Mouse (Mus musculus) kidney, postnatal 14 days (tissue): ENCODE results near the gene Pdlim7.

Source experiments
- DNase-seq: peaks from one replicate; pipeline ENCODE4 v3.0.0; 2022; ENCODE audit warnings: mixed read lengths

The Pdlim7 gene

DNA sequence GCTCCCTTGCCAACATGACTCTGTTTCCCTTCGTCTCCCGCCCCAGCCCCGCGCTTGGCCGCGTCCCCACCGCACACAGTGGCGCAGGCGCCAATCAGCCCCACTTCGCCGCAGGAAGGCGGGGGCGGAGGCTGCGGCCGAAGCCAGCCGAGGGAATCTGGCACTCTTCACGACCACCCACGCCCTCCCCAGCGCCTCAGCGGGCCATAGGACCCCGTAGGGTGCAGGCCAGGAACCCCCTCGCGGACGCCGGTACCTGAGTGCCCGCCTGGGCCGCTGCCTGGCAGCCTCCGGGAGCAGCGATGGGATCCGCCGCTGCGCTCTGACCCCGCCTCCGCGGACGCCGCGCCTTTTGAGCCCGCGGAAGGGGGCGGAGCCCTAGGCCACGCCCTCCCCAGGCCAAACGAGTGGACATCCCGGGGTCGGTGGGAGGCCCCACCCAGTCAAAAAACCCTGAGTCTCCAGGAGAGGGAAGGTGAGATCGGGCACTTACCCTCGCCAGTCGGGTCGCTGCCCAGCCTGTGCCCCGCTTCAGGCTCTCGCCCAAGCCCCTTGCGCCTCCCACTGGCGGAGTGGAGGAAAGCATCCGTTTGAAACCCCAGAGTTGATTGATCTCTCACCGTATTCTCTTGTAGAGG is at the start of gene Pdlim7:
TSS of gene Pdlim7 (minus strand) at position 566 of the 638 bp plus-strand sequence.
- peak; percentile 95 for DNase-seq

DNA sequence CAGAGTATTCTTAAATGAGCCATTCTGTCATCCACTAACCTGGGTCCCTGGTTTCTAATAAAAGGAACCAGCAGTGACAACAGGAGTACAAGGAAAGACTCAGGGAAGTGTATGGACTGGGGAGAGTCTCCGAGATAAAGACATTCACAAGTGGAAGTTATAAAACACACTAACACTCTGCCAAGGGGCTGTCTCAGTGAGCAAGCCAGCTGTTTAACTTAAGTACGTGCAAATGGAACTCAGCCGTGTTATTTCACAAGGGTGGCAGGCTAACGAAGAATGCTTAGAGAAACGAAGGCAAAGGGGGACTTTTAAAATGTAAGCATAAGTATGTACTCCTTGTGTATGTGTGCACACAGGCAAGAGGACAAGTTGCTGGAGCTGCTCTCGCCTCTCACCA is 44.0 kb upstream of the Pdlim7 start:
- no peak for DNase-seq

DNA sequence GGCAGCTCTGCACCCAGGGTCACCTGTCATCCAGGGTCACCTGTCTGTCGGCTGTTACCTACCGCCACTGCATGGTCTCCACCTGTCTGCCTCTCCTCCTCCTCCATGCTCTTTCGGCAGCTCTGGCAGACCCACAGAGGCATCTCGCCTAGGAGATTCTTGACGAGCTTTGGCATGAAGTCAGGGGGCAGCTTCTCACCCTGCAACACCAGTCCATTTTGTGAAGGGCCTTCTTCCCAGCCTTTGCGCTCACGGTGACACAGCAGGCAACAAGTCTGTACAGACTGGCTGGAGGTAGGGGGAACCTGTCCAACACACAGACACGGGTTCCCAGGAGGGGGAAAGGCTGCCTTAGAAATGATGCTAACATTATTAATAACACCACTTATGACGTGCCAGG is 42.4 kb upstream of the Pdlim7 start:
- DNase-seq: no peak

DNA sequence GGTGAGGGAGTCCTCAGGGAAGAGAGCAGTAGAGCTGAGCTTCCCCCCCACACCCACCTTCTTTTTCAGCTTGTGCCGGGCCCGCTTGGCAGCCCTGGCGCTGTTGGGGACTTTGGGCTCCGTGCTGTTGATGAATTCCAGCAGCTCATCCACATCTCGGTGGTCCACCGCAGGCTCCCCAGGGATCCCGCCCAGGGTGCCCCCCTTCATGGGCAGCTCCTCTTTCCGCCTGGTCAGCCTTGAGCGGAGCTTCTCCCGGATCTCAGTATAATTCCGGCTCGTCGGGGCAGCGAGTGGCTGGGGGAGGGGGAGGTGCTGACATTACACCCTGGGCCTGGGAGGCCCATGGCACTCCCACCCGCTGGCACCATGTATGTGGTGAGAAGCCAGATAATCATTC is 35.6 kb upstream of the Pdlim7 start:
- DNase-seq: no peak

DNA sequence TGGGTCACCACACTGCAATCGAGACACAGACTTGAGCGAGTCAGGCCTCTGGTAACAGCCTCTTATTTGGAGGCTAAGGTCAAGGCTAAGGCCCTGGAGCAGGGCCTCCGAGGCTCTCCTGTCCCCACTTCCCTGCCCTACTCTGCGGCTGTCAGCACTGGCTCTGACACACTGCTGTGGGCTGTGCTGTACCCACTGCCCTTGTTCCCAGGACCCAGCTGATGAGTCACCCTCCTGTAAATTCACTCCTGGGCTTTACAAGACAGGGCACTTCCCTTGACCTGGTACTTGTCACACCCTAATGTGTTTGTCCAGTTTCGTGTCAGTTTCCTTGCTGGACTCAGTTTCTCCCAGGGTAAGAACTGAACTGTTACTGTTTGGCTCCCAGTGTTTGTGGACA is 35.0 kb upstream of the Pdlim7 start:
- no peak for DNase-seq

DNA sequence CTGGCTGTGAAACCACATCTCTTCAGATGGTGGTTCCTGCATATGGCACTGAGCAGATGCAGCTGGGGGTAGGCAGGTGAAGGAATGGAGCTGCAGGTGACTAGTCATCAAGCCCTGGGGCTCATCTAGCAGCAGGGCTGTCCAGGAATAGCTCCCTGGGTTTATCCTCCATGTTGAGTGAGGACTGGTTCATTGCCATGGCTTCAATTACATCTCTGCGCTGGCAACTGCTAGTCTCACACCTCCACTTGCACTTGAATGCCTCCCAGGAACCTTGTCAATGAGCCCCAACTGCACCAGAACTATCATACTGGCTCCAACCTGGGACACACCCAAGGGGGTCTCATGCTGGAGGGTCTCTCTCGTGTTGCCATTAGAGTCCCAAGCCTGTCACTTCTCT is 34.4 kb upstream of the Pdlim7 start:
- DNase-seq: no peak

DNA sequence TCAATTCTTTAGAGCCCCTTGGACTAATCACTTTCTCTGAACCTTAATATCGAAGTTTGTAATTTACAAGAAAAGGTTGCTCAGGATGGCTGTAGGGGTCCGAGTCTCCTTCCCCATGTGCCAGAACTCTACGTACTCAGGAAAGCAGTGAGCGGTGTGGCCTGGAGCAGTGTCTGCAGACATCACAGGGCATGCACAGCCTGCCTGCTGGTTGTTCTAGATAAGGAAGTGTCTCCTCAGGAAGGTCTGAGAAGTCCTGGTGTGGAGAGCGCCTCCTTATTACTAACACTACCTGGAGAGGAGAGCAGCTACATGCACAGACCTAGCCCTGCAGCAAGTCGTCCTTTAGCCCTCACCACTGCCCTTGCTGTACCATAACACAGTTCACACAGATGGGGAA is 31.3 kb upstream of the Pdlim7 start:
- no peak for DNase-seq

DNA sequence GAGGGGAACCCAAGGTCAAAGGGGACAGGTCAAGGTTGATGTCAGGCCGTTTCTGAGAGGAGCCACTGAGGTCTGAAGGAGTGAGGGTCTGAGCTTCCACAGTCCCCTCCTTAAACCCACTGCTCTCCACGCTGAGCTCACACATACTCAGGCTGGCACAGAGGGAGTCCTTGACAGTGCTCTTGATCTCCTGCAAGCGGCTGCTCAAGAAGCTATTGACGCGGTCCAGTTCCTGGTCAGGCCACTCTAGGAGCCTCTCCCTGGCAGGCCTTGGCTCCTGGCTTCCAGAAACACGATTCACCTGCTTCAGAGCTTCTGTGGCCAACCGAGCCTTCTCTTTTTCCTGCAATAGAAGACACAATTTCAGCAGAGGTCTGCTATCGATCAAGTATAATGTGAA is 30.0 kb upstream of the Pdlim7 start:
- DNase-seq: no peak

DNA sequence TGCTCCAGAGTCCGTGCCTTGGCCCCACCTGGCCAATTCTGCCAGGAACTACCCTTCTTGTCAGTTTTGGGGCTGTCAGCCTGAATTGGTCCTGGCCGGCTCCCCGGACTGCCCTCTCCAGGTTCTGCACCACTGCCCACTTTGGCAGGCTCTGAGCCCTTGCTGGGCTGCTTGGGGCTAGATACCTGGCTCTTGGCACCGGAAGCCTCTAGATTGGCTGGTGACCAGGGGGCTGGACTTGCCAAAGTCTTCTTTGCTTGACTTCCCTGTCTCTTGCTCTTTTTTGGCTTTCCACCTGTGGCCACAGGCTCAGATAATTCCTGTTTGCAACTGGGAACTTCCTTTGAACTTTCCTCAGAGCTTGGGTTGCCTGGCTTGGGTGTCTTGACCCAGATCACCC is 29.4 kb upstream of the Pdlim7 start:
- peak; percentile 90 for DNase-seq

DNA sequence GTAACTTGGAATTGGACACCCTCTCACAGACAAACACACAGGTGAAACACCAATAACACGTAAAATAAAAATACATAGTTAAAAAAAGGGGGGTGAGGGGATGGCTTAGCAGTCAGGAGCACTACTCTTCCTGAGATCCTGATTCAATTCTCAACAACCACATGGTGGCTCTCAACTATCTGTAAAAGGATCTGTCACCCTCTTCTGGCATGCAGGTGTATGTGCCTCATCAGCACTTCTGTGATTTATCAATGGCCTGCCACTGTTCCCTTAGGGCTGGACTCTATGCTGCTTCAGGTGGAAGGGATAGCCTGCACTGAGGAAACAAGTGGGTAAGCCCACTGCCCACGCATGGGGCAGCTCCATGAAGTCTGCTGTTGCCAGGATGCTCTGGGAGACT is 27.5 kb upstream of the Pdlim7 start:
- peak; percentile 56 for DNase-seq

DNA sequence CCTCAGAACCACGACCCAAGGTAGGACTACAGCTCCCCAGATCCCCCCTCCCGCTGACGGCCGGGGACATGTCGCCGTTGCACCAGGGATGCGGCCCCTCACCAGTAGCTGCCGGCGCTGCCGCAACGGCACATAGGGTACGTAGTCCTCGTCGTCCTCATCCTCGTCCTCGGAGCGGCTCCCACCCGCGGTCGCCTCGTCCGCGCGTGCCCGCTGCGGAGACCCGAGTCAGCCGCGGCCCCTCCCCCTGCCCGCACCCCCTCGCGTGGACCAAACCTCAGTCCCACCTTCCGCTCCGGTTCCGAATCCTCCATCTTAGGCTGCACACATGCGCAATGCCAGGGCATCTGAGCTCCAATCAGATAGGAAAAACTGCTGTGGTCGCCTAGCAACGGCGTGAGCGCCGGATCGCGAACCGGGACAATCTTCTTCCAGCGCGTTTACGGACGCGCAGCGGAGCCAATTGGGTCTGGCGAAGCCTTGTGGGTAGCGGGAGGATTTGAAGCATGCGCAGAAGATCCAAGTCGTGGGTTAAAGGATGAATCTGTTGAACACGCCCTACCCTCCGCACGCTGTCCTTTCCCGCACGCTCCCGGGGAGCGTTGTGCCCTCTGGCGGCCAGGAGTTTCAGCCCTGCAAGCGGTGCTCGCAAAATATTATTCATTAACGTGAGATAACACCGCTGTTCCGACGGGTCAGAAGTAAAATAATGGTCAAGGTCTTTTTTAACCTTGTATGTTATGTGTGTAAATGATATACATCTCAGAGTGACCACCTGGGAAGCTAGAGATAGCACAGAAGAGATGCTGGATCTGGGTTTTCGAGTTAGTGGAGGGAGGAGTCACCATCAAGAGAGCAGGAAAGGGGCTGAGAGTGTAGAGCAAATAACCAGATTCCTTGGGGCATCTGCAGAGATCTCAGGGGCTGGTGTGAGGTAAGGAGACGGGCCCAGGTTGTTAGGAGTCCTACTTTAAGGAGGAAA is 23.0 kb upstream of the Pdlim7 start, which contains the start of gene Ddx41:
TSS of gene Ddx41 (minus strand) at position 465 of the 982 bp plus-strand sequence.
- DNase-seq: peak; percentile 100

DNA sequence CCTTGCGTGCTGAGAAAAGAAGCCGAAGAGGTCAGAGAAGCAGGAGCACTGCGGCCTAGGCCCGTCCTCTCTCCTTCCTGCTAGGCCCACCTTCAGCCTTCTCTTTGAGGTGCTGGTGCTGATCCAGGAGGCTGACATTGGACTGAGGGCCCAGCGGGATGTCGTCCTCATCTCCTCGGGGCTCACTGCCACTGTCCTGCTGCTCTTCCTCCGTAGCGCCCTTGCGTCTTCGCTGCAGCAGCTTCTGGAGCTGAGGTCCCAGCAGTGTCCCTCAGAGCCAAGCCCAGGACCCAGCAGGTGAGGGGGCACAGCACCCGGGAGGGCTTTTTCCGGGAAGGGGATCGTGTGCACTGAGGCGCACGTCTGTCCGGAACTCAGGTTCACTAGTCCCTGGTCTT is 22.3 kb upstream of the Pdlim7 start:
- no peak for DNase-seq

DNA sequence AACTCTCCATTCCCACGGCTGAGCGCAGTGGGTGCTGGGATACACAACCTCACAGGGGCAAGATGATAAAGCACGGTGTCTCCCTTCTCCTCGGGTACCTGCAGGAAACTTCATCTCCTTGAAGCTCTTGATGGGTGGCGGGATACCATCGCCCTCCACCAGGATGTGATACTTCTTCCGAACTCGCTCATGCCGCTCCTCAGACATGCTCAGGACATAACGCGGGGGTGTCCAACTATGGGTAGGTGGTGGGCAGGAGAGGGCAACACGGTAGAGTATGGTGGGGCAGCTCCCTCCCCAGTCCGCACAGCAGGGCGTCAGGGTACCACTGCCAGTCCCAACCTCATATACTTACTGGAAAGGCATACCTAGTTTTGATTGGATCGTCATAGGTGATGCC is 21.7 kb upstream of the Pdlim7 start:
- no peak for DNase-seq

DNA sequence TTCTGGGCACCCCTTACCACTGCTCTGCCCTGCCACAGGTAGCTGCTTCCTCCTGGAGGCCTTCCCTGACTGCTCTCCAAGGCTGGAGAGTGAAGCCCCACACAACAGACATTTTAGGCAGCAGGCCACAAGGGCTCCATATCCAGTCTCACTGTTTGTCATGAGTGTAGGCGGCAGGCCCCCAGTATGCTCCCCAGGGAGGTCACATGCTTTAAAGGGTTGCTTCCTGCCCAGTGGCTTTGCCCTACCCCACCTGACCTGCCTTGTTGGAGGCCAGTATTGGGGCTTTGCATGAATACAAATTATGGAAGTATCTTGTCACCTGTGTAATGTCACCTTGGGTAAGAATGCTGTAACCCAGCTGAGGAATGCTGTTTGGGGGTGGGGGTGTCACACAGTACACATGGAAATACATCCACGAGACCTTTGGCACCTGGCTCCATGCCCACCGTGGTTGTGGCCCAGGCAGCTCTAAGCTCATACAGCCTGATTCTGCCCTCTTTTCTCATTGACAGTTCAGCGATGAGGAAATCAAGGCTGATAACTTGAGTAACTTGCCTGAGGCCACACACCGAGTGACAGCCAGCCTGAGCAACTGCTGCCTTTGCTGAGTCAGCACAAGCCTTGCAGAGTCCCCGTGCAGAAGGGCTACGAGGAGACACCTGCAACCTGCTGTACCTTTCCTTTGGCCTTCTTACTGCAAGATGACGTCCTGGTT is 15.9 kb upstream of the Pdlim7 start, which contains the start of gene Dok3:
TSS of gene Dok3 (minus strand) at position 99 of the 718 bp plus-strand sequence.
- peak; percentile 59 for DNase-seq

DNA sequence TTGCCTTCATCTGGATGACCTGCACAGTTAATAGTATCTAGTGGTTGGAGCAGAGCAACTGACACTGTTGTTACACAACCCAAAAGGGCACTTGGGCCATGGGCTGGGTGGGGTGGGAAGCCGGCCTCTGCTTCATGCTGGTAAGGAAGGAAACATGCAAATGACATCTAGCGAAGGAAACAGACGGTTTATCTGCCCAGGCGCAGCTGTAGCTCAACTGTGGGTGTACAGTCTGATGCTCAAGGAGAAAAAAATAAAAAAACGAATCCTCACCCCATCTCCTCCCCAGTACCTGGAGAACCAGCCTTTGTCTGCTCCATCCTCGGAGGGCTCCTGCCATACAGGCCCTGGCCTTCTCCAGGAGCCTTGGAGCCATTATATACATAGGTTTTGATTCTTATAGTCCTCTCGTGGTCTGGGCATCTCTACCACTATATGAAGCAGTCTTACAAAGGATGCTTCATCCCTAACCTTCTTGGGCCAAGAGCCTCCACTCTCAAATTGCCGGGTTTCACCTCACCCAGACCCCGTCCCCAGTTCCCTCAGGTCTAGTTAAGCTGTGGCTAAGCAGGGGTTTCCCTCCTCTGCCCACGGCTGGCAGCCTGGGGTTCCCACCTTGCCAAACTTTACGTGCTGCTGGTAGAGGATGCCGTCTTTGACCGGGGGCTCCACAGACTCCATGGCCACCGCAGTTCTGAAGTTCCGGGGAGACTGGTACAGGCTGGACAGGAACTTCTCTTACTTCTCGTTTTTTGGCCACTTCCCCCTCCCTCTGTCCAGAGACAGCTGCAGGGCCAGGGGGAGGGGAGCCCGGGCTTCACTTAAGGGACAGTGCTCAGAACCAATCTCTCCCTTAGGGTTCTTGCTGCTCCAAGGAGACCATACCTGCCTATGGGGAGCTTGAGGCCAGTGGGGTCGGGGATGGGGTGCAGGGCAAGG is 14.6 kb upstream of the Pdlim7 start:
- DNase-seq: no peak

DNA sequence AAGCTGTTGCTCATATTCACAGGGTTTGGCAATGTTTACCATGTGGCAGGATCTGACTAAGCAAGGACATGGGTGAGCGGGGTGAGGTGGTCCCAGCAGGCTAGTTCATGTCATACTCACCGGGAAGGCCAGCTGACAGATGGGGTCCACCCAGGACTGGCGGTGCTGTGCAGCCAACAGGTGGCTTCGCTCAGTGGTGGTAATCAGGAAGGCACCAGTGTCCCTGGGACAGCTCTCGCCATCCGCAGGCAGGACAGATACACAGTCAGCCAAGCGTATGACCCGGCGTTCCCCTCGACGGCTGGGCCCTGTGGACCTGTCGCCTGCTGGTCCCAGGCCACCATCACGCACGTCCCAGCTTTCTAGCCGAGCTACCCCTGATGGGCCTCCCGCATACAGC is 13.7 kb upstream of the Pdlim7 start:
- no peak for DNase-seq

DNA sequence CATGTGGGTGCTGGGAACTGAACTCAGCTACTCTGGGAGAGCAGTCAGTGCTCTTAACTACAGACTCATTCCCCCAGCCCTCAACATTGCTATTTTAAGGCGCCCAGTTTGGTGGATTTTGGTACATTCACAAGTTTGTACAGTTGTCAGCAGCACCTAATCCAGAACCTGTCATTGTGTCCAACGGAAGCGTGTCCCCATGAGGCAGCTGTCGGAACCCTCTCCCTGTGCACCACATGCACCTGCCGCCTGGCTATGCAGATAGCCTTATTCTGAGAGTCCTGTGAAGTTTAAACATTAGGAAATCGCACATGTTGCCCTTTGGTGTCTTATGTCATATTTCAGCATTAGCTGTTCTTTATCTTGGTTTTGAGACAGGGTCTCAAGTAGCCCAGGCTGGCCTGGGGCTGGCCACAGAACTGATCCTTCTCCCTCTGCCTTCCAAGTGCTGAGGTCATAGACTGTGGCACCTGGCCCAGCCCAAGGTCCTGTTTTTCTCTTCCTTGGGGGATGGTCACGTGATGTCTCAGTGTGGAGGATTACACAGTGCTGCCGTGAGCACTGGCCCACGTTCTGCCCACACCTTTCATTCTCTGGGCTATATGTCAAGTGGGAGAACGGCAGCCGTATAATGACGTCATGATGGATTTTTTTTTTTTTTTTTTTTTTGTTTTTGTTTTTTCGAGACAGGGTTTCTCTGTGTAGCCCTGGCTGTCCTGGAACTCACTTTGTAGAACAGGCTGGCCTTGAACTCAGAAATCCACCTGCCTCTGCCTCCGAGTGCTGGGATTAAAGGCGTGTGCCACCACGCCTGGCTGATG is 12.5 kb upstream of the Pdlim7 start:
- DNase-seq: no peak

DNA sequence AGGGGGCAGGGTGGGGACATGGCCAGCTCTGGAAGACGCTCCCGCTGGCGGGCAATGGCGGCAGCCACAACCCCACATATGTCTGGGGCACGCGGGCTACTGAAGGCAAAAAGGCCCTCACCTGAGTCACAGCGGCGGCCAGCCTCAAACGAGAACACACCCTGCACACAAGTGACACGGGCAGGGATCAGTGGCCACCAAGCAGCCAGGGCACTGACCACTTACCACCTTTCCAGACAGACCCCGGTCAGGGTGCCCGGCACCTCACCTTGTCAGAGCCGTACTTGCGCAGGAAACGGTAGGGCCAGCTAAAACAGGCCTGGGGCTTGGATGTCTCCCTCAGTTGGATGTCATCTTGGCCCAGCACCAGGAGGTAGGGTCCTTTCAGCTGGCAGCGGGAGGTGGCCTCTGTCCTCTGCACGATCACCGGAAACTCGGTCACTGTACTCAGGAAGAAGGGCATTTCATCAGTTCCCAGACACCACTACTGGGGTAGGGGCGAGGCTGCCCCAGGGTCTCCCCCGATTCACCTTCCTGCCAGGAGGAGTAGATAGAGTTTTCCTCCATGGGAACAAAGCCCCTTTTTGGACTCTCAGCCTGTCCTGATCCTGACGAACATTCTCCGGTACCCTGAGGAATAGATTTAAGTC is 10.6 kb upstream of the Pdlim7 start:
- no peak for DNase-seq

DNA sequence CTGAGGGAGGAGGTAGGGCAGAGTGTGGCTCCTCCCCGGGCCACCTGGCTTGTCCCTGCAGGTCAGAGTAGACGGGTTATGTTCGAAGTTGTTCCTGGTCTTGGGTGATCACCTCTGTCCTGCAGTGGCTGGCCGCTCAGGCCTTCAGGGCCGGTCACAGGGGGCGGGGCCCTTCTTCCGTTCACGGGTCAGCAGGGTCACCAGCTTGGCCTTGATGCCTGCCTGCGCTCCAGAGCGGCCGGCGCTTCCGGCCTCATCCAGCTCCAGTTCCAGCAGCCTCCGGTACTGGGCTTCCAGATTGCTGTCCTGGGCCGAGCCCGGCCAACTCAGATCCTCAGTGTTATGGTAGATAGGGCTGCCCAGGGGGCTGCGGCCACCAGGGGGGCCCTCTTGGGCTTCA is 9.8 kb upstream of the Pdlim7 start:
- DNase-seq: peak; percentile 78

DNA sequence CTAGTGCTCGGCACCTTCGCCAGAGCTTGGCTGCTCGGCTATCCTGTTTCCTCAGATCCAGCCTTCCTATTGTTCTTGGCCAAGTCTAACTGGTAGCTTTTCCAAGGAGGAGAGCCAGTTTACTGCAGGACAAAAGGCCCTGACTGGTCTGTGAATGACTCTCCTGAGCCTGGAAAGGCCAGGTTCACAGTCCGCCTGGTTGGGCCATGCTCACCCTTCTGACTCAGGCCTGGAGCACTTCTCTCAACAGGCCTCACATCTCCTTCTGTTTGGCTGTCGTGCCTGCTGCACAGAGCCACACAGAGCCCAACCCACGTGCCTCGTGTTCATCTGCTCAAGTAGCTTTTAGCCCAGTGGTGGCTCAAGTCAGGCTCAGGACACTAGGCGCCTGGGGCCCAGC is 9.3 kb upstream of the Pdlim7 start:
- no peak for DNase-seq

DNA sequence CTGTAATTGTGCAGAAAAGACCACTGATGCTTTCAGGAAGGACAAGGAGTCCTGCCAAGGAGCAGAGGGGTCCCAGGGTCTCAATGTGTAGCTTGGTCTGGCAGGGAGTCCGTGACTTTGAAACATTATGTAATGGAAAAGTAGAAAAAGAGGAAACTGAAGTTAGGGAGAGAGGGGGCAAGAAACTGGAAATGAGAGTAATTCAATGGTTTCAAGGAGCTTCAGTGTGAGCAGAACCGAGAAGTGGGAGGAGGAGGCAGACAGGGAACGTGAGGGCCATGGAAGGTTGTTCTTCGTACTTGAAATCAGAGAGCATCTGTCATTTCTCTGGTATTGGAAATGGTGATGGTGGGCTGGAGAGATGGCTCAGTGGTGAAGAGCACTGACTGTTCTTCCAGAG is 6.1 kb upstream of the Pdlim7 start:
- DNase-seq: no peak
